Mouse (Mus musculus) ES-E14 (cell line): ENCODE measurements around the gene Sesn1.

Experiments
- ZC3H11A ChIP-seq: IDR thresholded peaks from 2 replicates; pipeline ENCODE4 v1.6.1; 2012; ENCODE audit warnings: low read depth, mild to moderate bottlenecking, inconsistent platforms, low read length, borderline replicate concordance
- ZNF384 ChIP-seq: IDR thresholded peaks from 2 replicates; pipeline ENCODE4 v1.6.1; 2012; ENCODE audit warnings: low read depth, low read length, inconsistent platforms

DNA sequence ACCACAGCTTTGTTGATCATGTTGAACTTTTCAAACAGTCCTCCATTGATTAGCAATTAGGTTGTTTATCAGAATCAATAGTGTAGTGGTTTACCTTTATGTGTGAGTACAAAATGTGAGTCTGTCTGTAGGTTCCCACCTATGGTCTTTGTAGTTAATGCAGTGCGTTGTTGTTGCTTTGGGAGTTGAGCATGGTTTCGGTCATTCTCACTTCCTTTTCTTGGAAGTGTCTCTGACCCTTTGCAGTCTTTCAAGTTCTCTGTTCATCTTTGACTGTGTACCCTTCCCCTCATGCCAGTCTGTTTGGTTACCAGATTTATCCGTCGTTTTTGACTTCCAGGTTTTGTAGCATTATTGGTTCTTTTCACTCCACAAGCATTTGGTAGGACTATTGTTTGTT is 81.6 kb downstream of the Sesn1 start:
- TF ChIP-seq ZC3H11A (no peak), ZNF384 (no peak)
